Mouse (Mus musculus): ENCODE data around the gene Aox3.

Aox3 gene

DNA sequence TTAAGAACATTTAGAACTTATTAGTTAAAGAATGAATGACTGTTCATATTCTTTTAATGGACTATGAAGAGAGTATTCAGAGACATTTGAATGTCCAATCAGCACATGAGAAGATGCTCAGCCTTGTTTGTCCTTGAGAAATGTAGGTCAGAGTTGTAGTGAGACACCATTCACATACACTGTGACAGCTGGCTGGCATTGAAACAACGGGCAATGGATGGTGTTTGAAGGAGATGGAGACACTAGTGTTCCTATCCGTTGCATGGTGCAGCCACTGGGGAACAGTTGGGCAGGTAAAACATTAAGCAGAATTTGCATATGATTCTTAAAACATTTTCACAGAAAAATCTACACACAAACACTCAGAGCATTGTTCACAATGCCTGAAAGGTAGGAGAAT, 5.9 kb upstream of the Aox3 start:
- DNase-seq (ENCODE audit: low spot score): no peak

DNA sequence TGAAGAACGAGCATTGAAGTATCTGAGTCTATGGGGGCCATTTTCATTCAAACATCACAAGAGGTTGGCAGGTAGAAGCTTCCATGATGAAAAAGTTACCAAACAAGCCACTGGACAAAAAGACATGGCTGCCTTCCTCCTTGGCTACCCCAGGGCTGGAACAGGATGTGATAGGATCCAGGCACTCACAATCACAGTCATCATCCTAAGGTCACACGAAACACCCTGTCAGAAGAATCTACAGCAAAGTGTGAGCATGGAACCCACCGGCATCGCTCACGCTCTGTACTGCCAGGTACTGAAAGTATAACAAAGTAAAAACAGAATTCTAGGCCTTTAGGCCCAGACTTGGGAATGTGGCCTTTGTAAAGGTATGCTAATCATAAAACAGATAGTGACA, 2.7 kb upstream of the Aox3 start:
- DNase-seq (ENCODE audit: low spot score): no peak

DNA sequence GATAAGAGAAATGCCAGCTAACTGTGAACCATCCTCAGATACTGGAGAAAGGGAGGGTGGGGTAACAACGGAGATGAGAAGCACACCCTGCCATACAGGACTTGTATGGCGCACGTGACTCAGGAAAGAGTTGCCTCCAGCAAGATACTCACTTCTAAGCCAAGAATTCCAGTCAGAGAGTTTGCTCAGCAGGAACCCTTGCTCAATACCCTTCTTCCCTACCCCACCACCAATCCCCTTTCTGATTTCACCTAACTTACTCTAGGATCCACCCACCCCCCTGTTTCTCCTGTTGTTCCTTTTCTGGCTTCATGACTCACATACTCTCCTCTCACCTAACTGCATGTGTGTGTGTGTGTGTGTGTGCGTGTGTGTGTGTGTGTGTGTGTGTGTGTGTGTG, 1.6 kb upstream of the Aox3 start:
- DNase-seq (ENCODE audit: low spot score): no peak

DNA sequence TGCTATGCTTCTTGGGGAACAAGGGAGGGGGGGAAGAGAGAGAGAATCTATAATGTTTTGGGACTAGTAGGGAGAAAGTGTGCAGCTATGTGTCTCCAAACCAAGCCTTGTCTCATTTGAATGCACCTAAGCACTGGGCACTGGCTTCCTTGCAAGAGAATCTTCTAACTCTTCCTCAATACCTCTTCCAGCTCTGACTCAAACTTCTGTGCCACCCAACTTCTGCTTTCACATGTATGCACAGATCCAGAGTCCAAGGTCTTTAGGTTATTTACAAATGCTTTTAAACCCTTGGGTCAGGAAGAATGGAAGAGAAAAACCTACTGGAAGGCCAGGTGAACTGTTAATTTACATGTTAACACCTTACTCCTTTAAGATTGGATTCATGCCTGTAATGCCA, 511 bp downstream of the Aox3 start:
- no peak for DNase-seq (ENCODE audit: low spot score)

DNA sequence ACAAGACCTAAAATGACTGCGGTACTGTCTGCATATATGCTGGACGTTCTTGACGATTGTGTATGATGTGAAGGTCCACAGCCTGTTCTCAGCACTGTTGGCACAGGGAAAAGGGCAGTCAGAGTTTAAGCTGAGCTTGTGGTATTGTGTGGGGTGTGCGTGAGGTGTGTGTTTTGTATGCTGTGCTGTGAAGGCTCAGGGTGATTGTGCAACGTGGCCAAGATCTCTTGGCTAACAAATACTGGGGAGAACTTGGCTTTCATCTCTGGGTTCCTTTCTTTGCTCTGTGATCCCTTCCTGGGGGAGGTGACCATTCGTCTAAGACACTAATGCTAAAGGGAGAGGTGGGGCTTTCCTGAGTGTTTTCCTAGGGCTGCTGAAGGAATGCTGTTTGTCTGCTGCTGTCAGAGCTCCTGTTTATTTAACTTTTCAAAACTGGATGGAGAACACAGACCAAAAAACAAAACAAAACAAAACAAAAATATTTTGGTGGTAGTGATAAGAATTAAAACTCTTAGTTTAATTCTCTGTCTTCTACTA, 1.2 kb downstream of the Aox3 start:
- DNase-seq (ENCODE audit: low spot score): no peak

DNA sequence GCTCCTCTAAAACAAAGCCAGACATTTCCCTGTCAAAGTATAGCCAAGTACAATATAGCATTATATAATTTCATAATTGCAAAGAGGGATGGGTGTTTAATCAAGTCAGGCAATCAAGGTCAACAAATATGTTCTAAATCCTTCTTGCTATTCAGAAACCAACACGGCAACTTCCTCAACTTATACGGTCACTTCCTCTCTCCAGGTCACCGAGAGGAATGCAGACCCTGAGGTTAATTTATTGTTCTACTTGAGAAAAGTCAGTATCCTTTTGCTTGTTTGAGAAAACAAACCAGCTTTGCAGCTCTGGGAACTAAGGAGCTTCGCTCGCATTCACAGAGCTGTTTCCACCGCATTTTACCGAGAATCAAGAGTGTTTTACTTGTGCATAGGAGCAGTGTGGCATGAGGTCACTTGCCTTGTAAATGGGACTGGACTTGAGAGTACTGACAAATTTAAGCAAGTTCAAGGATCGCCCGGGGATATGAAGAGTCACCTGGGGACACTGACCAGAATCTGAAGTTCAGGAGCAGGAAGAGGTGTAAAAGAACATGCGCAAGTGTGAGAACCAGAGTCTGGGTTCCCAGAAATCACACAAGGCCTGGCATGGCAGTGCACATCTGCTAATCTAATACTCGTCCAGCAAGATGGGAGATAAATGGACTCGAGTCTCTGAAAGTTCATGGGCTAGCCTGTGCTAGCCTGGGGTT, 1.9 kb downstream of the Aox3 start:
- no peak for DNase-seq (ENCODE audit: low spot score)

DNA sequence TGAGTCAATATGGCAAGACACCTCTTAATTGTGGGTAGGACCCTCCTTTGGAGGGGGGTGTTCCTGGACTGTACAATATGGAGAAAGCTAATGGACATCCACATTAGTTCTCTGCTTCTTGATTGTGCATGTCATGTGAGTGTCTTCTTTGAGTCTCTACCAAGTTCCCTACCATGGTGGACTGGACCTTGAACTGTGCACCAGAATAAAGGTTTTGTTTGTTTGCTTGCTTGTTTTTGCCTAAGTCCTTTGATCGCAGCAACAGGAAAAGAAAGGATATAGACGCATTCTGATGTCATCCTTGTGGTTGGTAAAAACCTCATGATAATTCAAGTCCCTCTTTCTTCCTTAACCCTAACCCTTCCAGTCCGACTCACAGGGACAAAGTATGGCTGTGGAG, 5.3 kb downstream of the Aox3 start:
- no peak for DNase-seq (ENCODE audit: low spot score)

DNA sequence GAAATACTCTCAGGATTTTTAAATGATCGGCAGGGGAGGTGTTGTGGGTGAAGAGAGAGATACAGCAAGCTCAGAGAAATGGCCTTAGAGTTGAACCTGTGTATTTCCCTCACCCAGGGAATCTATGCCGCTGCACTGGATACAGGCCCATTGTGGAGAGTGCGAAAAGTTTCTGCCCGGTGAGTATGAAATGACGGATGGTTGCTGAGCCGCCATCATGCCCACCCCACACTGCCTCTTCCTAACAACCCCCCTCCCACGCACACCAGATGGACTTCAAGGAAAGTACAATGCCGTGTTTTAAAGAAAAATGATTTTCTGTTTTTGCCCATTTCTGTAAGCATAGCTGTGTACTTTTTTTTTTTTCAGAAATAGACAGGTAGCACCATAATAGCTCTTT, 12.0 kb downstream of the Aox3 start:
- DNase-seq (ENCODE audit: low spot score): no peak

DNA sequence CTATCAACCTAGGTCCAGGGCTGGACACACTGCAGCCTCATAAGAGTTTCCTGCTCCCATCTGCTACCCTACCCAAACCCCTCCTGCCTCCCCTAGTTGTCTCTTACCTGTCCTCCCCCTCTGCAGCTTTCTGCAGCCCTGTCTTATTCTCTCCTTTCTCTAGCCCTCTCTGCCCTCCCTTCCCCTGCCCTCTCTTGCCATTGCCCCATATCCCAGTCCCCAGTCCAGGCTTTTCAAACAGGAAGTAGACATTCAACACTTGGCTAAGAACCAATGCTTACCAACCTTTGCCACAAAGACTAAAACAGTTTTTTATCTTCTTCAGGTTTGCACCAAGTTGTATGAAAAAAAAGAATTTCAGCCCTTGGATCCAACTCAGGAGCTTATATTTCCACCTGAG, 25.0 kb downstream of the Aox3 start:
- DNase-seq (ENCODE audit: low spot score): no peak

DNA sequence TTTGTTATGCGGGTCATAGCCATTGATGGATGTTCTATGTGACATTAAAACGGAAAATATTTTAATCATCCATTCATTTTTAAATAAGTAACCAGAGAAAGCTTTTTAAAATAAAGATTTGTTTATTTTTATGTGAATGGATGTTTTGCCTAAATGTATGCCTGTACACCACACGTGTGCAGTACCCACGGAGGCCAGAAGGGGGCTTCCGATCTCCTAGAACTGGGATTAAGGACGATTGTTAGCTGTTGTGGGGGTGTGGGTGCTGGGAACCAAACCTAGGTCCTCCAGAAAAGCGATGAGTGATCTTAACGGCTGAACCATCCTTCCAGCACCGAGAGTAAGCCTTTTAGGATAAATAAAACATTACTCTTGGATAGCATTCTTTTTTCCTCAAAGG, 26.1 kb downstream of the Aox3 start:
- no peak for DNase-seq (ENCODE audit: low spot score)

DNA sequence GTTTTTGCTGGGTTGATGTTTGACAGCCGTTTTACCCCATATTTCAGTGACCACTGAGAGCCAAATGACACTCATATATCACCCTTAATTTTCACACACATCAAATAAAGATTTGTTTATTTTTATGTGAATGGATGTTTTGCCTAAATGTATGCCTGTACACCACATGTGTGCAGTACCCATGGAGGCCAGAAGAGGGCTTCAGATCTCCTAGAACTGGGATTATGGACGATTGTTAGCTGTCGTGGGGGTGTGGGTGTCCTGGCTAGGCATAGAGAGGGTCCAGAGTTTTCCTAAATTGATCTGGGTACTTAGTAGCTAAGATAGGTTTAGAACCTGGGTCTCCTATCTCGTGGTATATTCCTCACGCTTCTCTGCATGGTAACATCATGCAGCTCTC, 27.7 kb downstream of the Aox3 start:
- no peak for DNase-seq (ENCODE audit: low spot score)

DNA sequence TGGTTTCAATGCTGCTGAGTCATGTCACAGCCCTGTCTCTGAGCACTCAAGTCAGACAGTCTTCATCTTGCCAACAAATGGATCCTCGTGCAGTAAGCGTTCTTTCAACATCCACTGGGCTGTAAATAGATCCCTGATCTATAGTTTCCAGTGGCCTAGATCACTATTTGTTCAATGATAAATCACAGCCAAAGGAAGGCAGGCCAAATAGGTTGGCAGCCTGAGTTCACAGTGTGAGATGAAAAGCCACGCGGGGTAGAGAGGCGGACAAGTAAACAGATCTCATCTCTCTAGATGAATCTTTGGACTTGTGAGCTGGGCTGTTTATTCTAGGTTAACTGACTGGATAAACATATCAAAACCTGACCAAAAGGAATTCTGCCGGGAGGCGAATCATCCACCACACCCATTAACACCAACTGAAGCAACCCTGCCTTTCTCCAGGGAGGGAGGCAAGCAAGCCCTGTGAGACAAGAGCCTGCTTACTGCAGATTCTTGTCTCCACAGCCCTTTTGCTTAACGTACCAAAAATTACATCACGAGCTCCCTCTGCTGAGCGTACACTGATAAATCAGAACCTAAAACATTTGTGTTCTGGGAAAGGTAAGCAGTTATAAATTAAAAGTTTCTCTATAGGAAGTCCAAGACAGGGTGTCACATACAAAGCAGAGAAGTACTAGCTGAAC, 31.6 kb downstream of the Aox3 start:
- no peak for DNase-seq (ENCODE audit: low spot score)

DNA sequence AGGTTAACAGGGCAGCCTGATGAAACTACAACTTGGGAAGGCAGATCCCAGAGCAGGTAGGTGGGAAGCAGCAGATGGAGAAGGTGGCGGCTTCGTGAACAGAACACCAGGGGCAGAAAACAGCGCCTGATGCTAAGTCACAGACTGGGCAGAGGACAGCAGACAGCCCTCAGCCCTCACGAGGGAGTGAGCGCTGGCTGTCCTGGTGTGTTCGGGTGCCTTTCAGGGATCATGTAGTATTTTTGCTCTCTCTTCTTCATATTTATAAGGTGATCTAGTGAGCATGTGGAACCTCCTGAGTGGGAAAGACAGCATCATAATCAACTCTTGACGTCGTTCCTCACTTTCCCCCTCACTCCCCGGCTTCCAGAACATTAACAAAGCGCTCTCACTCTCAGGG, 33.1 kb downstream of the Aox3 start:
- no peak for DNase-seq (ENCODE audit: low spot score)

DNA sequence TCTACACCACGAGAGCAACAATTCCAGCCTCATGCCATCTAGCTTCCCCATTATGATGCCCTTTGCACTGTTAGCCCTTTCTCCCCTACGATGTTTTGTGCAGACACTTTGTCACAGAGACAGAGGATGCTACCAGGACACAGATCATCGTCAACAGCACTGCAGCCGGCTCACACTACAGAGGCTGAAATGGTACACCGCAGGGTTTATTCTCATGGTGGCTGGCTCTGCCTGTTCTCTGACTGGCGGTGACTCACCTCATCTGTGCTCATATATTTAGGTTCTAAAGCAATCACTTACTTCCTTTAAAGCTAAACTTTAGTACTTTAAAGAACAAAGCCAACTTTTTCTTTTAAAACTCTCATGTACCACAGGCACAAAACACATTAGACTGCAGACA, 34.8 kb downstream of the Aox3 start:
- no peak for DNase-seq (ENCODE audit: low spot score)

DNA sequence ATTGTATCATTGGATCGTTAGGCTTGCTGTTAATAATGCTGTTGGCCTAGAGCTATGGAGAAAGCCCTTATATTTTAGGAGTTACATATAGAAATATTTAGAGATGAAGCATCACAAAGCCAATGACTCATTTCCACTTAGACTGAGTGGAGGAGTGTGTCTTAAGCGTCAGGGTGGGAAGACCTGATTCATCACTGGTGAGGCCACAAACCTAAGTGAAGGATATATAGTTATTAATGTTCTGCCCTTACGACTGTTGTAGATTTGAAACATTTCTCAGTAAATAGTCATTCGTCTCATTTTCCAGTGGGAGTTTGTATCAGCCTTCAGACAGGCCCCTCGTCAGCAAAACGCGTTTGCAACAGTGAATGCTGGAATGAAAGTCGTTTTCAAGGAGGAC, 39.3 kb downstream of the Aox3 start:
- DNase-seq (ENCODE audit: low spot score): no peak

DNA sequence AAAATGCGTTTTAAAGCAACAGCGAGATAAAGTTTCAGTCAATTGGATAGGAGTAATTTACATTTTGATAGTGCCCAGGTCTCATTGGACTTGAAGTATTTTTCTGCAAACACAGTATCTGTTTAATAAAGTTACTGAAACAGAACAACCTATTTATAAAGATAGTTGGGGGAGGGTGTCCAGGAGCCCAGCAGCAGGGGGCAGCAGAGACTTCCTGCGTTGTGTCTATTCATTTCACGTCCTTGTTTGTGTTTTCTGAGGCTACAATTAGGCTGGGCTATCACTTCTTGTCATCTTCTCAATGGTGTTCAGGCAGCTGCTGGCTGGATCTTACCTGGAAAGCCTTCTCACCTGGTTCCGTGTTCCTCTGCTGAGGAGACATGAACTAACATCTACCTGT, 43.8 kb downstream of the Aox3 start:
- no peak for DNase-seq (ENCODE audit: low spot score)

DNA sequence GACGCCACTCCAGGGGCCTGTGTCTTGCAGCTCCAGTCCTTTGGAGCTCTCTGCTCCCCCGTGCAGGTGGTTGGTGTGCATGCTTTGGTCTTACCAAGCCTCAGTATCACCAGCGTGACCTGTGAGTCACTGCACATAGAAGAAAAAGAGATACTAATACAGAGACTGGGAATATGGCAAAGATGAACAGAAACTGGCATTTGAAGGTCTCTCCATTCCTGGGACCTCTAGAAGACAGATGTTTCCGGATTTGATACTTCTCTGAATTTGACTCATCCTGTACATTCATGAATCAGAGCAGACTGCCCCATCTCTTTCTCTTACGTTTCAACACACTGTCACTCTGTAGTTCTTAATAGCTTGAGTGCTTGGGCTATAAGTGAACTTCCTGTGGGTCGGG, 57.0 kb downstream of the Aox3 start:
- no peak for DNase-seq (ENCODE audit: low spot score)

DNA sequence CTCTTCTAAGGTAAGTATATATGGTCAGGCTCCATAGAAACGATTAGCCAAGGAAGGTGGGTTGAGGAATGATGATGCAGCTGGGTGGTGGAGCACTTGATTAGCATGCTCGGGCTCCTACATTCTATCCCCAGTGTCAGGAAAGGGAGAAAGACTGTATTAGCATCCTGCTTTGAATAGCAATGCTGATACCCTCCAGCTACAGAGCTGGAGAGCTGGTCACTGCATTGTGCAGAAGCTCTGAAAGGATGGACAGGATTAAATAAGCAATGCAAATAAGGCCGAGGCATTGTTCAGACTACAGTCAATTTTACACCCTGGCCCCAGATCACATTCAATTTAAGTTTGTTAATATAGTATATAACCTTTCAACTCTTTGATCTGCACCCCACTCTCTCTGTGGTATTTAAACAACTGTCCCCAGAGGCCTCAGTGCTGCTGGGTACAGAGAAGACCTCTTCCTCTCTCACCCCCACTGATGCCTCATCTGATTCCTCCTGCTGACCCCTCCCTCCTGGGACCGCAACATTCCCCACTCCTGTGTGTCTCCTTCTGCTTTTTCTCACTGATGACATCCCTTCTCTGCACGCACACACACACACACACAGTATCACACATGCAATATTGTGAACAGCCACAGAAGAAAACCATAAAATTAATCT, 75.7 kb downstream of the Aox3 start:
- no peak for DNase-seq (ENCODE audit: low spot score)

DNA sequence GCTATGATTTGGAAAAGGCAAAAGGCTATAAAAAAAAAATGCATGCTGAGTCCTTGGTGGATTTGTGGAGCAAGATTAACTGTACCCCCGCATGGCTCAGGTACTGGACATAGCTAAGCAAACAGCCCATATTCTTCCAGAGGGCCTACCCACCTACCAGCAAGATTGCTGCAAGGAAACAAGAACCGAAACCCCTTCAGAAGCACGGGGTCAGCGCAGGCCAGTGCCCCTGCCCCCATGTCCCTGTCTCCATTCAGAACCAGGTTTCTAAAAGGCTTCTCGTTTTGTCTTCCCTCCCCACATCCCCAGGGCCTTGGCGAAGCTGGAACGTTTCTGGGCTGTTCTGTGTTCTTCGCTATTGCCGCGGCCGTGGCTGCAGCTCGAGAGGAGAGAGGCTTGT, 81.4 kb downstream of the Aox3 start:
- no peak for DNase-seq (ENCODE audit: low spot score)

DNA sequence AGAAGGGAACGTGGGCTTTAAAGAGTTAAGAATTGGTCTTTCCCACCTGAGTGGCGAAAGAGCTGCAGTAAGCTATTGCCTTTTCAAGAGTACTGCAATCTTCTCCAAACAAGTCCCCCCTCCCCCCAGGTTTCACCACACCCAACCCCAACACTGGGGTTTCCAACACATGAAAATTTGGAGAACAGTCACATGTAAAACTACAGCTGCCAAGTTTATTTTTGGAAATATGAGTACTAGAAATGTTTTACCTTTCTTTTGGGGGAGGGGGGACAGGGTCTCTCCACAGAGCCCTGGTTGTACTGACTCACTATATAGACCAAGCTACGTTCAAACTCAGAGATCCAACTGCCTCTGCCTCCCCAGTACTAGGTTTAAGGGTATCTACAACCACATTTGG, 82.1 kb downstream of the Aox3 start:
- DNase-seq (ENCODE audit: low spot score): no peak

DNA sequence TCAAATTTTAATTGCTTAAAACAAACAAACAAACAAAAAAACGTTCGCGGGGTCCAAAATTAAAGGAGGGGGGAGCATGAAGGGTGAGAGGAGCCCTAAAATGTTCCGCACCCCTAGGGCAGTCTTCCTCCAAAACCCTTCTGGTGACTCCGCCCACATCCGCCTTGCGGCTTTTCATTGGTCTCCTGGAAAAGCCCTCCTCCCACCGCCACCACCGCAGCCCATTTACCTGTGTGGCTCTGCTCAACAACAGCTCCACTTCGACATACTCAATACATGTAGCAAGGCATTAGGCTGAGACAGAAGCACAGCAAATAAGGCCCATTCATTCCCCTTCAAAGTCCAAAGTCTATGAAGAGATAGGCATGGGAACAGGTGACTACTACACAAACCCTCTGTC, 82.6 kb downstream of the Aox3 start:
- no peak for DNase-seq (ENCODE audit: low spot score)

DNA sequence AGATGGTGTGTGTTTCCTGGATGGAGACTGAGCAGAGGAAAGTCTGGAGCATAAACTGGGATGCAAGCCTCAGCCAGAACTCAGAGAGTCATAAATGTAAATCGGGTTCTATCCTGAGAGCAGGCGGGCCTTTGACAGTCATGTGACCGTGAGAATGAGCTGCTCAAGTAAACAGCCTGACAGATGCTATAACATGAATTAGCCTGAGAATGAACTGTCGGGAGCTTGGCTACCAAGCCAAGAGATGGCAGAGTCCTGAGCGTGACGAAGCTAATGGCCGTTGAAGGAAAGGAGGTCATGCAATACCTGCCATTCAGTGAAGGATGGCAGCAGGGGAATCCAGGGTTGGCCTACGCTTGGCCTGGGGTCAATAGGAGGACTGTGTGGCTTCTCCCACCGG, 84.1 kb downstream of the Aox3 start:
- no peak for DNase-seq (ENCODE audit: low spot score)

DNA sequence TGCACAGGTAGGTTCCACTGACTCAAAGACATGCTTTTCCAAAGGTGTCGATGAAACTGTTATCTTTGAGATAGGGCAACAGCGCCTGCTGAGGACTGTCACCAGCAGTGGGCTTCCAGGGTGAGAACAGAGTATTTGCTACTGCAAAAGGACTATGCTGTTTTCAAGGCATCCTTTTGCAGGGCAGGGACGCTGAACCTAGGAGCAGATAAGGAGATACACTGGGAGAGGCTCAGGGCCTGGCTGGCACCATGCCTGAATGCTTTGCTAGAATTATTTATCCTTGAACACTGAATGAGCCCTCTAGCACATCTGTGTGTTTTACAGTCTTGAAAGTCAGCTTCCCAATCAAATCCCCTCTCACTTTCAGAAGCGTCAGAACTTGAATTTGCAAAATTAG, 85.5 kb downstream of the Aox3 start:
- no peak for DNase-seq (ENCODE audit: low spot score)
